ENCODE assay signal across 12 mouse cellular contexts in genomic region chr14:100713592-100713991, GRCm38 (mm10).
DNase-seq lines count a peak whose midpoint lies in the region; ATAC-seq lines count a peak whose summit lies in the region.
"Had no signal": no experiment of that assay in that cellular context is flagged by ENCODE, and none has a peak within 500 bp of the region (broad histone marks: within the 10 kb centered on the region; RNA-seq: fewer than 3 reads in every experiment).

No protein-coding gene starts in this region.

- H3K36me3 ChIP-seq in forebrain, embryonic 16.5 days (ENCODE audit: control insufficient read depth, insufficient read depth) = no peaks in the 10 kb centered on the region
- H3K36me3 ChIP-seq in midbrain, embryonic 10.5 days = no peaks in the 10 kb centered on the region
- no peaks in the 10 kb centered on the region for H3K36me3 ChIP-seq in neural tube, embryonic 15.5 days
- H3K36me3 ChIP-seq: embryonic facial prominence, embryonic 12.5 days had no signal

- no peak overlapping the region for H3K4me2 ChIP-seq in forebrain, embryonic 16.5 days (ENCODE audit: low read length)
- H3K4me2 ChIP-seq in neural tube, embryonic 15.5 days = no peak overlapping the region
- H3K4me2 ChIP-seq: embryonic facial prominence, embryonic 12.5 days had no signal

- H3K9me3 ChIP-seq in forebrain, embryonic 16.5 days (ENCODE audit: control insufficient read depth, low read length) = peaks cover 3% of the 10 kb centered on the region
- peaks cover 3% of the 10 kb centered on the region; the same call in 1 of the 2 replicates for H3K9me3 ChIP-seq in midbrain, embryonic 10.5 days (replicated peaks)
- no peaks in the 10 kb centered on the region for H3K9me3 ChIP-seq in neural tube, embryonic 15.5 days (replicated peaks)
- H3K9me3 ChIP-seq: embryonic facial prominence, embryonic 12.5 days had no signal

- WGBS in forebrain, embryonic 16.5 days = 32% methylated on average over 6 of the region's 6 CpGs
- WGBS in midbrain, embryonic 10.5 days = 80% methylated on average over 6 of the region's 6 CpGs
- 23% methylated on average over 6 of the region's 6 CpGs for WGBS in neural tube, embryonic 15.5 days

- no peak overlapping the region for H3K4me3 ChIP-seq in forebrain, embryonic 16.5 days (replicated peaks; ENCODE audit: low read length)
- no peak overlapping the region for H3K4me3 ChIP-seq in midbrain, embryonic 10.5 days
- no peak overlapping the region for H3K4me3 ChIP-seq in neural tube, embryonic 15.5 days (replicated peaks)
- H3K4me3 ChIP-seq: embryonic facial prominence, embryonic 12.5 days had no signal

- no peak for ATAC-seq in cerebellum, adult (ENCODE audit: insufficient number of reproducible peaks, low FRiP score, low TSS enrichment)
- ATAC-seq in forebrain, embryonic 16.5 days = peak; percentile 78
- peak; percentile 60 for ATAC-seq in neural tube, embryonic 15.5 days (ENCODE audit: low FRiP score)

- DNase-seq in cerebellum, postnatal 14 days = peak; percentile 14 to 32
- peak; percentile 13 for DNase-seq in midbrain, embryonic 10.5 days (ENCODE audit: low spot score)
- DNase-seq in adrenal gland, adult 8-10 months = no peak
- no peak for DNase-seq in T-cell, adult 2 months (ENCODE audit: low spot score)
- DNase-seq in layer of hippocampus, adult 11-12 months (ENCODE audit: low spot score) = no peak
- DNase-seq: adrenal gland, postnatal 25 days; cerebellum, adult 11 months; gastrocnemius, postnatal 25 days had no signal

- H3K27me3 ChIP-seq in forebrain, embryonic 16.5 days (replicated peaks; ENCODE audit: control insufficient read depth, insufficient read depth, low read length) = no peaks in the 10 kb centered on the region
- H3K27me3 ChIP-seq in midbrain, embryonic 10.5 days (ENCODE audit: low read depth, poor library complexity, severe bottlenecking) = no peaks in the 10 kb centered on the region; the same call in 1 of the 2 replicates
- no peaks in the 10 kb centered on the region for H3K27me3 ChIP-seq in neural tube, embryonic 15.5 days (replicated peaks)
- H3K27me3 ChIP-seq: embryonic facial prominence, embryonic 12.5 days had no signal

- H3K27ac ChIP-seq in forebrain, embryonic 16.5 days (ENCODE audit: low read length) = peak overlapping the region; percentile 57
- H3K27ac ChIP-seq in midbrain, embryonic 10.5 days (replicated peaks) = no peak overlapping the region
- peak overlapping the region; percentile 58 for H3K27ac ChIP-seq in neural tube, embryonic 15.5 days (replicated peaks)
- H3K27ac ChIP-seq: embryonic facial prominence, embryonic 12.5 days had no signal

- H3K4me1 ChIP-seq in forebrain, embryonic 16.5 days (replicated peaks; ENCODE audit: control insufficient read depth, insufficient read depth, low read length) = peaks cover 7% of the 10 kb centered on the region
- peaks cover 11% of the 10 kb centered on the region for H3K4me1 ChIP-seq in midbrain, embryonic 10.5 days
- peaks cover 17% of the 10 kb centered on the region for H3K4me1 ChIP-seq in neural tube, embryonic 15.5 days
- H3K4me1 ChIP-seq: embryonic facial prominence, embryonic 12.5 days had no signal

- no peak overlapping the region for H3K9ac ChIP-seq in forebrain, embryonic 16.5 days (replicated peaks; ENCODE audit: low read depth, low read length)
- no peak overlapping the region for H3K9ac ChIP-seq in neural tube, embryonic 15.5 days (replicated peaks)
- H3K9ac ChIP-seq: embryonic facial prominence, embryonic 12.5 days had no signal

Comparison
In these comparisons a context has a peak if more than half of its experiments do, and no peak if none do; other contexts are left out.
1. DNase-seq: peak in cerebellum, postnatal 14 days (2 of 2) and midbrain, embryonic 10.5 days (single experiment); none in adrenal gland, adult 8-10 months (single experiment), T-cell, adult 2 months (single experiment) and layer of hippocampus, adult 11-12 months (single experiment).